Mouse (Mus musculus): Measurements from ENCODE around the gene Donson.

Gene Donson

GRCm38 (mm10) chr16:91688619-91689334 is at the start of gene Donson:
Donson (minus strand) TSS chr16:91688770.
- peak; percentile 100 for DNase-seq

- DNase-seq = peak; percentile 88
Measured at GRCm38 (mm10) chr16:91736046-91736816, 47.7 kb upstream of the Donson start.

GRCm38 (mm10) chr16:91734771-91735170 is 46.2 kb upstream of the Donson start:
- DNase-seq = peak; percentile 97

DNA sequence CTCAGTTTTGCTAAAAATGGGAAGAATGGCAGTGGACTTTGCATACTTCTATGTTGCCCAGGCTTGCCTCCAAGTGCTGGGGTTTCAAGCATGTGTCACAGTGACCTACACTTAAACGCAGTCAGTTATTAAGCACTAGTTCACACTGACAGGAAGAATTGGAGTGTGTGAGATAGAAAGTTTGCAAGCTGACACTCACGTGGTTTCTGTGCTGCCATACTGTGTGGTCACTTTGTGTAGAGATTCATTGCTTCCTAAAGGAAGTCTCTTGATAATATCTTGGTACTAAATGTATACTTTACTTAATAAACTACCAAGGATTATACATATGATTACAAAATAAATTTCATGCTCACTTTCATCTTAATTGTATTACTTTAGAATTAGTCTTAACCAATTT is 44.2 kb upstream of the Donson start:
- DNase-seq = no peak

DNA sequence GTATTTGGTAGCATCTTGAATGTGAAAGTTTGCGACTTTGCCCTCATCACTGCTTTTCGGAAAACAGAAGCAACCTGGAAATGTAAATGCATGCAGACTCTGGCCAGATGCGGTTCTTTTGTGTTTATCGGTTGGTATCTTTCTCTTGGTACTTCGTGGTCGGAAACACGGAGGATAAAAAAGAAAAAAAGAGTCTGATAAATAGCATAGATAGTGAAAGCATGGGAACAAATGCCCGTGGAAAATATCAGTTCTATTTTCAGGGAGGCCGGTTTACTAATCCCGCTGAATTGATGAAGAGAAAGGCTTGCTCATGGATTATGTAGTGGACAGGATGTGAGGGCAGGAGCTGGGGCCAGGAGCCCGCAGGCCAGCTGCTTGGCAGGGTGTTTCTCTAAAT is 41.9 kb upstream of the Donson start:
- DNase-seq = peak; percentile 94

- no peak for DNase-seq
Measured at GRCm38 (mm10) chr16:91729821-91730441, 41.4 kb upstream of the Donson start.

DNA sequence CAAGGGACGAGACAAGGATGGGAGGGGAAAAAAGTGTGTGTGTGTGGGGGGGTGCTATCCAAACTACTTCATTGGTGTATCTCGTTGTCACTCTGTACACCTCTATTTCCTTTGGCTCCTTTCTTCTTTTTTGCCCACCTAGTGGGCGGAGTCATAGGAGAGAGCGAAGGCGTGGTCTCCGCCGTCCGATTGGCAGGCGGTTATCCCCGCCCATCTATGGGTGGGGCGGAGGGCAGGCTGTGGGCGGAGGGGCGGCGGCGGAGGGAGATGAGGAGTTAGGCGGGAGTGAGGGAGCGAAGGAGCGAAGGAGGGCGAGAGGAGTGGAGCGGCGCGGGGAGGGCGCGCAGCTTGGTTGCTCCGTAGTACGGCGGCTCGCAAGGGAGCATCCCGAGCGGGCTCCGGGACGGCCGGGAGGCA is 40.5 kb upstream of the Donson start, which contains the start of gene Itsn1:
Gene Itsn1, plus strand, starts transcription at position 216 of the 417 bp plus-strand sequence.
- peak; percentile 100 for DNase-seq

- DNase-seq = peak; percentile 100
Measured at GRCm38 (mm10) chr16:91728123-91729065, 39.8 kb upstream of the Donson start, which contains the start of gene Cryzl1. Cryzl1 (minus strand) TSS chr16:91728975.

DNA sequence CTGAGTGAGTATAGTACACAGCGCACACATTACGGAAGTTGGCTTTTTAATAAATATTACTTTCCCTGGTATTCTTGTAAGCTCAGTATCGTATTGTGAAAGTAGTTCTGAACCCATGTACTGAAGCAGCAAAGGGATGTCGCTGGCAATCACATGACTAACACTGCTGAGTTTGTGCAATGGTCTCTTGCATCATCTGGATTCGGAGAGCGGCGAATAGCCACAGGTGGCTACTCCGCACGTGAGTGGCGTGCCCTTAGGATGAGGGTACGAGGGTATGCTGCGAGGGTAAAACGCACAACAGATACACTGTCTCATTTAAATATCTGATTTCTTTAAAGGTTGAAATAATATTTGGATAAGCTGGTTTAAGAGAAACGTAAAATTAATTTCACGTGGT is 38.9 kb upstream of the Donson start:
- peak; percentile 95 for DNase-seq

DNA sequence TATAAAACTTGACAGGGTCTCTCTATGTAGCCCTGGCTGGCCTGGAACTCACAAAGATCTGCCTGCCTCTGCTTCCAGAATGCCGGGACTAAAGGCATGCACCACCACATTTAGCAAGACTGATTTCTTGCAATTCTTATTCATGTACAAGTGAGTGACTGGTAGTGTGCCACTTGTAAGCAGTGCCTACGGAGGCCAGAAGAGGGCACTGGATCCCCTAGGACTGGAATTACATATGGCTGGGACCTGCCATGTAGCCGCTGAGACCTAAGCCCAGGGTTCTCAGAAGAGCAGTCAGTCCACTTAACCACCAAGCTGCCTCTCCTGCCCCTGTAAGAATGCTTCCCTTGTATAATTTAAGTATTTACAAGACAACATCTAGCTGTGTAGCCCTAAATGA is 35.7 kb upstream of the Donson start:
- peak; percentile 95 for DNase-seq

GRCm38 (mm10) chr16:91717399-91717798 is 28.8 kb upstream of the Donson start:
- DNase-seq = no peak

DNA sequence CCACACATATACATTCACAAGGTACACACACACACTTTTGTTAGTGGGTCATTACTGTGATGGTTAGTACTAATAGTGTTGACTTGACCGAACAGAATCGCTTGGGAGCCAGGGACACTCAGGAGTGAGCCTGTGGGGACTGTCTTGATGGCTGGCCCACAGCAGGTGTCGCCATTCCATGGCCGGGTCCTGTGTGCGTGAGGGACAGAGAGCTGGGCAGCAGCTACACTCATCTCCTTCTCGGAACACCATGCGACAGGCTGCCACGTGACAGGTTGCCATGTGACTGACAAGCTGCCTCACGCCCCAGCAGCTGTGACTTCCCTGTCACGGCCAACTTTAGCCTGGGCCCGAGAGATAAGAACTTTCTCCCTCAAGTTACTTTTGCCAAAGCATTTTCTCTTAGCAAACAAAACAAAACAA is 28.4 kb upstream of the Donson start:
- peak; percentile 98 for DNase-seq

- DNase-seq = no peak
Measured at GRCm38 (mm10) chr16:91710241-91710640, 21.7 kb upstream of the Donson start.

DNA sequence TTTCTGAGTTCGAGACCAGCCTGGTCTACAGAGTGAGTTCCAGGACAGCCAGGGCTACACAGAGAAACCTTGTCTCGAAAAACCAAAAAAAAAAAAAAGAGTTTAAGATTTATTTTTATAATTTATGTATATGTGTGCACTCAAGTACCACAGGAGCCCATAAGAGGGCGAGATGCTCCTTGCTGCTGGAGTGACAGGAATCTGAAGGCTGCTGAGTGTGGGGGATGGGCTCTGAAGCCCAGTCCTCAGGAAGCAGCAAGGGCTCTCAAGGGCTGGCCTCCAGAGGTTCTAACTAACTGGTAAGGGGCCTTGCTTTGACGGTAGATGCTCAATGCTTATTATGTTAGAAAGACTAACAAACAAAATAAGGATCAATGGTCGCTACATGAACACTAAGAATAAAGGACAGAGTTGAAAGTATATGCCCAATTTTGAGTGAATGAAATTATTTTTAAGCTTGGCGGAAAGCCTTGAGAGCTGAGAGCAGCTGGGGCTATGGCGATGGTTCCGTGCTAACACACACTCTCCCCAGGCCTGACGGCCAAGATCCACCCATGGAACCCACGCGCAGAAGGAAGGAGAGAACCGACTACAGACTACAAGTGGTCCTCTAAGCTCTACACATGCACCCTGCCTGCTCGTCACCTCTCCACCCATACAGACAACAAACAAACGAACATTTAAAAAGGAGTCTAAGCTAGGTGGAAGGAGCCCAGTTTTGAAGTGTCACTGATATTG is 16.2 kb upstream of the Donson start:
- DNase-seq = no peak

- DNase-seq = no peak
Measured at GRCm38 (mm10) chr16:91702771-91703188, 14.2 kb upstream of the Donson start.

GRCm38 (mm10) chr16:91701908-91702307 is 13.3 kb upstream of the Donson start:
- peak; percentile 86 for DNase-seq

DNA sequence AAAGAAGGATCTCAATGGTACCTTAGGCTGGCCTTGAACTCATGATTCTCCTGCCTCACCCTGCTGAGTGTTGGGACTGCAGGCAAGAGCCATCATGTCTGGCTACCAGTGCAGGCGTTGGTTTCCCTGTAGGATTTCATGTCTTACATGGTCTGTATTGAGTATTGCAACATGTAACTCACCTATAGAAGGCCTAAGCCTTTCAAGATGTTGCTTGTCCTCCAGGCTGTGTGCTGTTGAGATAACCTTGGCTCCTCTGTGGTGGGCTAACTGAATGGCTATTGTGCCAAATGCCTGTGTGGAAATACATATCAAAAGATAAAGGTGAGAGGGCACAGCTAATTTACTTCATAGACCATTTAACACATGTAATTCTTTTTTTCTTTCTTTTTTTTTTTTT is 10.4 kb upstream of the Donson start:
- no peak for DNase-seq

DNA sequence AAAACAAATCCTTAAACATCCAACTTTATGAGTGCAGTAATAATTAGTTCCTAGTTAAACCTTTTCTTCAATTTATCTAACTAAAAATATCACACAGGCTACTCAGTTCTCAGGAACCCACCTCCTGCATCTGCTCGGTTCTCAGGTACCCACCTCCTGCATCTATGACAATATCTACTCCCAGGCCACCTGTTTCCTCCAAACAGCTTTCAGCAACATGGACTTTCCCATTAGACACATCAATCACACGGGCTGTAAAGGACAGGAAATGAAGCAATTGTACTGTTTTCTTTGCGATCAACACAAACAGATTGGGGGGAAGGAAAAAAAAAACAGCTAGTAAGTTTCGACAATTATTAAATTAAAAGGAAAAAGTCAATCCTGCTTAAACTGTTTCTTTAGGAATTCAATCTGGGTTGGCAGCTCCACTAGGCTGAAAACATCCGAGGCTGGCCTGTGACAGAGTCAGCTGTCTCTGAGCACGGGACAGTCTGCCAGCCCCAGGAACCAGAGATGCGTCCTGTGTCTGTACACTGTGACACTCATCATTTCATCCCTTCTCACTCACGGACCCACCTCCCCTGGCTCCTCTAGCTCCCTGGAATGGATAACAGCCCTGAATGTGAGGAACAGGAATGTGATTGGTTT is 6.7 kb upstream of the Donson start:
- no peak for DNase-seq

DNA sequence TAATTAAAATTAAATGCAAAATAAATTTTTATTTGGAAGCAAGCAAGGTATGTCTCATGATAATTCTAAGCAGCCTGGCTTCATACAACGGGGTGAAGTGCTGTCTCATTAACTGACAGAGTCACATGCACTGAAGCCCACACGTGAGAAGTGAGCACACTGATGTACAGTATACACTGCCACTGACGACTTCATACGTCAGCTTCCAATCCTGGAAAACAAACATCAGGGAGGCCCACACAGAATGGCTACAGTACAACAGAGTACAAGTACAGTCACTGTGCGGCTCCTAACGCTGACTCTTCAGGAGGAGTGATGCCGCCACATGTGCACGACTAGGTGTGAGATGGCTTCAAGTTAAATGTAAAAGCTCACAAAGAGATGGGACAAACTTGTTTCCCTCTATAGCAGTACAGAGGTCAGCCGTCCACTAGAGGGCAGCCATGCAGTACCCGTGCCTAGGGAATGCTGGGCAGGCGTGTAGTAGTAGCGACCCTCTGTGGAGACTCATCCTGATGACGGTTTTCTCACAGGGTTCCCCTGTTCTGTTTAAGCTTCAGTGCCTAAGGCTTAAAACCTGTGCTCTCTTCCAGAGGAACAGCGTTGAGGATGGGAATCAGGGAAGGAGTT is 6.0 kb upstream of the Donson start:
- peak; percentile 95 for DNase-seq

- DNase-seq = peak; percentile 79
Measured at GRCm38 (mm10) chr16:91689791-91690190, 1.2 kb upstream of the Donson start.

All from heart, adult 11 months (tissue).